Mouse (Mus musculus) liver, postnatal 0 days (tissue): Measurements from ENCODE around the gene Lce1f.

Experiments used
- CTCF ChIP-seq: sonication (generic); IDR thresholded peaks from 2 replicates; pipeline ENCODE4 v1.5.1; 2016; ENCODE audit warnings: antibody characterized with exemption, low read depth
- EP300 ChIP-seq: IDR thresholded peaks from 2 replicates; pipeline ENCODE4 v1.6.1; 2016; ENCODE audit warnings: antibody characterized with exemption, low read depth, mild to moderate bottlenecking

GRCm38 (mm10) chr3:92715122-92715521 lies 5.0 kb downstream of the Lce1f start:
- TF ChIP-seq CTCF (0 out of 2 replicates have a peak, but pooled peaks have one; percentile 10), EP300 (no peak)
